Mouse (Mus musculus) bone marrow, adult 2 months (tissue): ENCODE data around the gene Parvb. TPM values are rescaled to one million over a fixed set of nuclear protein-coding genes. Genes with fewer than 3 reads are reported as not detected.

Source experiments
- H3K27ac ChIP-seq: fragments of 200-500 bp; 2 replicates; pipeline ENCODE4 v1.5.1; 2012; ENCODE audit warnings: low read depth, mild to moderate bottlenecking, control low read depth, inconsistent platforms, low read length; ENCODE audit not compliant: control insufficient read depth, poor library complexity, insufficient read depth
- H3K4me1 ChIP-seq: fragments of 200-500 bp; 2 replicates; pipeline ENCODE4 v1.6.1; 2011; ENCODE audit warnings: low read length; ENCODE audit not compliant: control insufficient read depth, insufficient read depth
- H3K4me3 ChIP-seq: fragments of 200-500 bp; replicated peaks from 2 replicates; pipeline ENCODE3; 2011; ENCODE audit warnings: mild to moderate bottlenecking, low read depth, low read length, control low read depth; ENCODE audit not compliant: control insufficient read depth
- CTCF ChIP-seq: fragments of 200-500 bp; IDR thresholded peaks from 2 replicates; pipeline ENCODE4 v1.5.1; 2011; ENCODE audit warnings: low read length, control low read depth; ENCODE audit not compliant: control insufficient read depth, insufficient read depth
- POLR2A ChIP-seq: fragments of 200-500 bp; IDR thresholded peaks from 2 replicates; pipeline ENCODE4 v1.6.1; 2011; ENCODE audit warnings: low read depth, mild to moderate bottlenecking, control low read depth, low read length, borderline replicate concordance; ENCODE audit not compliant: control insufficient read depth
- WGBS: fragments of 180-500 bp; shearing (Covaris S2); methylation state at CpG from one replicate; pipeline ENCODE4 v1.1.7; 2018; 5-methylcytosine and 5-hydroxymethylcytosine counted together
- polyA plus RNA-seq: library from polyadenylated mRNA; stranded (reverse); fragments of >200 nt; gene quantifications from 2 replicates; pipeline ENCODE4 v1.2.4, GENCODE M21; 2011; ENCODE audit warnings: low replicate concordance; ENCODE audit not compliant: missing spikeins, insufficient read depth, insufficient read length

Parvb gene
- polyA plus RNA-seq, 1 experiment, result 120 TPM

- no peak overlapping the region for H3K4me3 ChIP-seq
- 78% methylated on average over 4 of the region's 4 CpGs for WGBS
- H3K4me1 ChIP-seq, result no peaks in the 10 kb centered on the region; the same call in 1 of the 2 replicates
- TF ChIP-seq CTCF, result no peak
- H3K27ac ChIP-seq, result no peak overlapping the region
Measured at GRCm38 (mm10) chr15:84207327-84207726, 24.5 kb upstream of the Parvb start.

DNA sequence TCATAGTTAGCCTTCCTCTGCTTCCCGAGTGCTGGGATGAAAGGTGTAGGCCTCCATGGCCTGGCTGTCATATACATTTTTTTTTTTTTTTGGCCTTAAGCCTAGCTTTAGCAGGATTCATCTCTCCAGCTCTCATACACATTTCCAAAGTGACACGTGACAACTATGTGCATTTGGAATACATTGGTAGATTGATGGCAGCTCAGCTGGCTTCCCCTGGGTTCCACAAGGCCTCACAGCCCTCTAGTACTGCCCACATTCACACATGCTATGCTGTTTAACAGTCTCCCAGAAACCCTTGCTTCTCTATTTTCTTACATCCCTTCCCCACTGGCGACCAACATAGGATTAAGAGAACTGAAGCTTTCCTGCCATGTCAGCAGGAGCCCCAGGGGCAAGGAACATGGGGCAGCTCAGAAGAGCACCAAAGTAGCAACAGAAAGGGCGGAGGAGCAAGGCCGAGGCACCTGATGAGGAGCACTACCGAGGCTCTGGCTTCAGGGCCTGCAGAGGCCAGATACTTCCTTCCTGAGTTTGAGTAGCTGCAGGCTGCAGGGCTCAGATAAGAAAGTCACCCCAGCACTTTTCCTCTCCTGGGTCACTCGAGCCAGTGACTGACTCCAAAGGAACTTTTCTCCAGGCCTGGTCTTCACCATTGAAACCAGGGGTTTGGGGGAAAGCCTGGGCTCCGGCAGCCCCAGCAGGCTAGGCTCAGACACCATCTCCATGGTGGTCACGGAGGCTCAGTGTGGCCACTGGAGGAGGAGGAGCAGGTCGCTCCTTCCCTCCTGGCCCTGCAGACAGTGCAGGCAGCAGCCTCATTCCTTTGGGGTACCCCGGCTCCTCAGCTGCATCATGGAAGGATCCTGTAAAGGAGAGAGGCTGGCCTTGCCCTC lies 22.1 kb upstream of the Parvb start:
- Histone ChIP-seq H3K4me3 (peak overlapping the region; percentile 25), H3K4me1 (peaks cover 1% of the 10 kb centered on the region; the same call in 1 of the 2 replicates), H3K27ac (peak overlapping the region; percentile 85)
- 30% methylated on average over 11 of the region's 11 CpGs for WGBS
- TF ChIP-seq CTCF, result no peak
- no peak for TF ChIP-seq POLR2A

- peaks cover 1% of the 10 kb centered on the region; the same call in 1 of the 2 replicates for H3K4me1 ChIP-seq
- H3K4me3 ChIP-seq, result peak overlapping the region; percentile 27
- H3K27ac ChIP-seq, result peak overlapping the region; percentile 85
- TF ChIP-seq CTCF, result no peak
- TF ChIP-seq POLR2A, result no peak
- WGBS, result 44% methylated on average over 13 of the region's 13 CpGs
Measured at GRCm38 (mm10) chr15:84210461-84210860, 21.4 kb upstream of the Parvb start.

- H3K4me3 ChIP-seq, result peak overlapping the region; percentile 27
- 92% methylated on average over 13 of the region's 13 CpGs for WGBS
- TF ChIP-seq CTCF (no peak), POLR2A (no peak)
- H3K4me1 ChIP-seq, result peaks cover 1% of the 10 kb centered on the region; the same call in 1 of the 2 replicates
- H3K27ac ChIP-seq, result peak overlapping the region; percentile 85
Measured at GRCm38 (mm10) chr15:84210941-84211340, 20.9 kb upstream of the Parvb start.

- Histone ChIP-seq H3K4me1 (peaks cover 1% of the 10 kb centered on the region; the same call in 1 of the 2 replicates), H3K4me3 (no peak overlapping the region), H3K27ac (peak overlapping the region; percentile 5; the same call in 1 of the 2 replicates)
- TF ChIP-seq CTCF (no peak), POLR2A (no peak)
- 84% methylated on average over 4 of the region's 4 CpGs for WGBS
Measured at GRCm38 (mm10) chr15:84211564-84211963, 20.3 kb upstream of the Parvb start.

DNA sequence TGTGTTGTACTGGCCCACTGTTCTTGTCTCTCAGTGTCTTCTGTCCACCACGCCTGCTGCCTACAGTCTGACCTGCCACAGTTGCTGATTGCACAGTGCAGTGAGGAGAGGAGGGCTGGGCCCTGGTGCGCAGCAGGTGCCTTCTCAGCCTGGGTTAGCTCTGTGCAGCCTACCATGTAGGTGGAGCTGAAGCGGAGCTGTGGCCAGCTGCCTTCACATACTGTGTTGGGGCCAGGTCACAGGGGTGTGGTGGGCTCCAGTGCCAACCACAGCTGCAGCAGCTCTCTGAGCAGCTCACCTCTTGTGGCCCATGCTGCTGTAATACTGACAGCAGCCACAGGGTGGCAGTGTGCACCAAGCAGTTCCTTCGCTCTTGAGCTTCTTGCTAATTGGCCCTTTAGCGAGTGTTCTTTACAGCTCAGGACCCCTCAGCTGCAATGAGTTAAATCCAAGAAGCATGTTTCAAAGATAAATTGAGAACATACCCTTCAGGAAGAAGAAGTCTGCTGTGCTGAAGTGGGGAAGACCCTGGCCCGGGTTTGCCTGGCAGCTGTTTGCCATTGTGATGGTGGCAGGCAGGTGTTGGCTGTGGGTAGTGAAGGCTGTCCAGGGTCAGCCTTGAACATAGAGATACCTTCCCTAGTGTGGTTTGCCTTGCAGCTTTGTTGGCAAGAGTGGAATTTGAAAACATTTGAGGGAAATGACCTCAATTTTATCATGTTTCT lies 19.6 kb upstream of the Parvb start:
- WGBS, result 30% methylated on average over 6 of the region's 6 CpGs
- H3K4me1 ChIP-seq, result peaks cover 1% of the 10 kb centered on the region; the same call in 1 of the 2 replicates
- TF ChIP-seq POLR2A (no peak), CTCF (peak; percentile 100)
- H3K4me3 ChIP-seq, result no peak overlapping the region
- H3K27ac ChIP-seq, result peak overlapping the region; percentile 5; the same call in 1 of the 2 replicates

DNA sequence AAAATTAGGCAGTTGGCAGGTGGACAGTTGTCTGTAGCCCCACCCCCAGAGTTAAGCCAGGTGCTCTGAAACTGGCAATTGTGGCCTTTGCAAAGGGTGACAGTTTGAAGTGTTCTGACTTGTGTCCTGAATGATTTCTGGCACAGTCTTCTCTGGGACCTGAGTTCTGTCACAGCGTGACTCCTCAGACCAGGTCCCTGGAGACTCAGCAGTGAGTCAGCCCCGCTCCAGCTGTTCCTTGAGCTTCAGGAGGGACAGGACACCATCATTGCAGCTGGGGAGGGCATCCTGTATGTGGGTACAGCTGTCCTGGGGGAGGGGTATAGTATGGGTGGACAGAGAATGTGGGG lies 19.1 kb upstream of the Parvb start:
- WGBS, result 87% methylated on average over 2 of the region's 2 CpGs
- no peak overlapping the region for H3K4me3 ChIP-seq
- H3K4me1 ChIP-seq, result peaks cover 1% of the 10 kb centered on the region; the same call in 1 of the 2 replicates
- TF ChIP-seq CTCF, result no peak
- TF ChIP-seq POLR2A, result no peak
- H3K27ac ChIP-seq, result no peak overlapping the region

DNA sequence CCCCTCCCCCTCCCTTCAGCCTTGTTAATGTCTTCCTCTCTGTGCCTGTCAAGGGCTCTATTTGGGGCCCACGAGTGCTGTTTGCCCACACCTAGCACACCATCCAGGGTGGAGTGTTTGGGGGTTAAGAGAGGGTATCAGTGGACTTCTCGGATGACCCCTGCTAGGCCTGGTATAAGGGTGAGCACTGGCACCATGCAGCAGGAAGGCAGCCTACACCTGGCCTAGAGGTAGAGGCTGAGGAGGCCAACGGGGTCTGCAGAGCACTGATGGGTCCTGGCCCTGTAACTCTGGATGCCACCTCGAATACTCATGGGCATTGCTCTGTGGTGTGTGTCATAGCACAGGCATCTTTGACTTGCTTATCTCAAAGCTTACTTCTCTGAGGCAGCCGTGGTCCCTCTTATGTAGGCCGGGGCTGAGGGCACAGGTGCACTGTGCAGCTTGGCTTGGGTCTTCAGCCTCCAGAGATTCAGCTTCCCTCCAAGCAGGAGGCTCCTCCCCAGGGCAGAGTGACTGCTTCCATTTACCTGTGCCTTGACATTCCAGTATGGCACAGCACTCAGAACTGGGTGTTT lies 18.6 kb upstream of the Parvb start:
- peaks cover 1% of the 10 kb centered on the region; the same call in 1 of the 2 replicates for H3K4me1 ChIP-seq
- no peak for TF ChIP-seq CTCF
- no peak for TF ChIP-seq POLR2A
- no peak overlapping the region for H3K4me3 ChIP-seq
- 76% methylated on average over 6 of the region's 6 CpGs for WGBS
- H3K27ac ChIP-seq, result no peak overlapping the region
